Mouse (Mus musculus) liver, adult (tissue): ENCODE measurements around the gene Zfp27.
A peak's percentile ranks its signal among the peaks of the same experiment; 100 is the strongest.

Experiments used
- GATA4 ChIP-seq: IDR thresholded peaks from 2 replicates; pipeline ENCODE4 v1.6.1; 2014; ENCODE audit warnings: mild to moderate bottlenecking, low read length; ENCODE audit not compliant: insufficient replicate concordance

Zfp27 gene

GRCm38 (mm10) chr7:29905966-29906681, at the start of gene Zfp27:
TSS of gene Zfp27 (minus strand) at chr7:29906572.
- no peak; the same call in 1 of the 2 replicates for TF ChIP-seq GATA4

GRCm38 (mm10) chr7:29954731-29955130, 48.4 kb upstream of the Zfp27 start:
- no peak for TF ChIP-seq GATA4

DNA sequence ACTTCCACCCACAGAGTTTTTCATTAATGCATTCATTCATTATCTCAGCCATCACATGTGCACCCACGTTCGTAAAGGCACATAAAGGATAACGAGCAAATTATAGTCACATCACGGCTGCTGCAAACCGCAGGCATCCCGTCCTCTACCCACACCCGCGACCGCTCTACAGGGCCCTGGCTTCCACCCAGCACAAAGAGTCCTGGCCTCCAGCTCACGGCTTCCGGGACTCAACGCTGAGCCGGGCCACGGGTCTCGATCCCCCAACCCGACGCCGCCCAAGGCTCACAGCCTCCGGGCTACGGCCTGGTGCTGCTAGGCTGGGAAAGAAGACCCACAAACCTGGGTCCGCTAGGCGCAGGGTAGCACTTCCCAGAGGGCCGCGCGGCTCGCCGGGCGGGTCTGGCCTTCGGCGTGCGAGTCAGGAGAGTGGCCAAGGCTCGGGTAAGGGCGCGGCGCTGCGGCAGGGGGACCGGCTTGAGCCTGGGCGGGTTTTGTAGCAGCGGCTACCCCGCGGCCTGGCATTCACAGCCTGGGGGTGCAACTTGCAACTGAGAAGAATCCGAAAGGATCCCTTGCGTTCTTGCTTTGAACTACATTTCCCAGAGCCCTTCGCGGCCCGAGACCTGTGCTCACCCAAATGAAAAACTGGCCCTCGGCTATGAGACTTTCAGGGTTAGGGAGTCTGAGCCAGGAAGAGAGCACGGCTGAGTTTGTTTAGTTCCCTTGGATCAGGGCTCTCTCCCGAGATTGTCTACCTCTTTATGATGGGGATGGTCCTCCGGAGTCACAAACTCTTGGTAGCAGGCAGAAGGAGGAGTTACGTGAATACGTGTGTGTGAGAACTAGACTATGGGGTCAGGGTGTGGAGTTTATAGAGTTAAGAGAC, 47.4 kb upstream of the Zfp27 start, which contains the start of gene Zfp74:
Gene Zfp74 (minus strand): TSS at position 577 of the 889 bp plus-strand sequence.
- TF ChIP-seq GATA4: no peak

DNA sequence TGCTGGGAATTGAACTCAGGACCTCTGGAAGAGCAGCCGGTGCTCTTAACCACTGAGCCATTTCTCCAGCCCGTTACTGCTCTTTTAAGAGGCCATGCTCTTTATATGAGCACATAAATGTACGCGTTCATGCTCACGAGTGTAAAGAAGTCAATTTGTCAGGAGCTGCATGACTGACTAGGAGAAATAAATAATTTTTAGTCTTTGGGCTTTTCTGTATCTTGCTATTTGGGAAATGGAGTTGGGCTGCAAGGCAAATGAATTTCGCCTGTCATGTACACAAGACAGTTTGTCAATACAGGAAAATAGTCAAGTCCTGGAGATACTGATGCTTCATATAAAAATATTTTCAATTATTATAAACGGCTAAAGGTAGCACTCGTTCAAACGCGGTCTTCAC, 46.7 kb upstream of the Zfp27 start:
- TF ChIP-seq GATA4: no peak

DNA sequence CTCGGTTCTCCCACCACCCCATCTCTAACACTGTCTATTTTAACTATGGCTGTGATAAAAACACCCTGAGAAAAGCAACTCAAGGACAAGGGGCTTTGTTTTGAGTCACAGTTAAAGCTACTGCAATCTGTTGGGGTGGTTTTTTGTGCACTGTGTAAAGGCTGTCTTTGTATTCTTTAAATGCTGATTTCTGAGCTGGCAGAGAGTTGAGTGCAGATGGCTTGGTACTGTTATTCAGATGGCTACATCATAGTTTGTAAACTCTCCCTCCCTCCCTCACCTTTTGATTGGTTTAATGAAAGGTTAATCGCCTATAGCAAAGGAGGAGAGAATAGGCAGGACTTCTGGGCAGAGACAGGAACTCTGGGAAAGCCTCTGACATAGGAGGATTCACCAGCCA, 37.8 kb upstream of the Zfp27 start:
- no peak for TF ChIP-seq GATA4

DNA sequence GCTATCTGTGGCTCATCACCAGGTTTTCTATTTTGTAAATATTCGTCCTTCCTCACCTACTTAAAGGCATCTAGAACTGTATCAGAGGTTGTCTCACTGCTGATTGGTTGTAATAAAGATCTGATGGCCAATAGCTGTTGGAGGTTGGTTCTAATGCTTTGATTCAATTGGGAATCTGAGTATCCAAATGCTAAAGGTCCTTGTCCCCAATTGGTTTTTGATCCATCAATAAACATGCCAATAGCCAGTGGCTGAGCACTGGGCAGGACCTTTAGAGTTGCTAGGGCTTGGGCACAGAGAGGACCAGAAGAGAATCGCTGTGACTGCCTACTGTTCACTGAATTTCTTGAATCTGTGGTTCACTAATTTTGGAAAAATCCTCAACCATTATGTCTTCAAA, 37.3 kb upstream of the Zfp27 start:
- no peak for TF ChIP-seq GATA4

GRCm38 (mm10) chr7:29942740-29943139, 36.4 kb upstream of the Zfp27 start:
- no peak for TF ChIP-seq GATA4

GRCm38 (mm10) chr7:29941027-29941426, 34.7 kb upstream of the Zfp27 start:
- TF ChIP-seq GATA4: 0 out of 2 replicates have a peak, but pooled peaks have one; percentile 2

DNA sequence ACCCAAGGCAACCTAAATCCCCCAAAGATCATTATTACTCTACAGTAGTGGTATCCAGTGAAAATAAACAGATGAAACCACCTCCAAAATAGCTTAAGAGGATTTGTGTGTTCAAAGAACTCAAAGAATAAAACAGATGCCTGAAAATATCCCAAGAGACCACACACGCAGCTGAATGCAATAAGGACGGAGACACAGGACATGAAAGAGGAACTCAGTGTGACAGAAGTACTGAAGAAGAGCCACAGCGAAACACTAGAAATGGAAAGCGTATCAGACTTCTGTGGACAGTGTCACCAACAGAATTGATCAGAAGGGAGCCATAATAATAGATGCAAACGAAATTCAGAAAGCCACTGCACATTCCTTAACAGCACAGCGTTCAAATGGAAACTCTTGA, 32.5 kb upstream of the Zfp27 start:
- TF ChIP-seq GATA4: no peak

- TF ChIP-seq GATA4: no peak
Measured at GRCm38 (mm10) chr7:29922780-29923179, 16.4 kb upstream of the Zfp27 start.

GRCm38 (mm10) chr7:29921439-29922093, 15.2 kb upstream of the Zfp27 start:
- no peak for TF ChIP-seq GATA4

GRCm38 (mm10) chr7:29918062-29918453, 11.7 kb upstream of the Zfp27 start:
- no peak for TF ChIP-seq GATA4

DNA sequence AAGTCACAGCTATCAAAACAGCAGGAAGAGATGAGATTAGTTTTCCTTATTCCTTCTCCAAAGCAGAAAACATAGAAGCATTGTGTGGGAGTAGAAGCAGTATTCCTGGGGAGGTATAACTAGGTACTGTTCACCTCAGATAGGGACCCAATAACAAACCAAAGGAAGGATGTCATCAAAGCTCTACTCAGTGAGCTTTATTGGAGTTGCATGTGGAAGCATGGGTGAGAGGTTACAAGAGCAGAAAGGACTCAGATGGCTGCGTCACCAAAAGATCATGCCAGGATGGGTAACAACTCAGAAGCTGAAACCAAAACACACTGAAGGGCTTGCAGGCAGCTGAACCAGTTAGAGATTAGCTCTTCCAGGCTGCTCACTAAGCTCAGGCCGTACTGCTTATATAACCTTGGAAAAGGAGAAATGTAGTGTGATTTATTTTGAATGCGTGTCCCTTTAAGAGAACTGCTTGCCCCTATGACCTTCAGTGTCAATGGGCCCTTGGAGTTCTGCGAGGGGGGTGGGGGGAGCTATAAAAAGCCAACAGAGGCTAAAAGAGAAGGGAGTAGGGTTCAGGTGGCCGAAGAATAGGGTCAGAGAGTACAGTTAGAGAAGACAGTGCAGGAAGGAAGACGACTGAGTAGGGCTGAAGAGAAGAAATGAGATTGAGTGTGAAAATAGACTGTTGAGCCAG, 11.1 kb upstream of the Zfp27 start:
- no peak for TF ChIP-seq GATA4

GRCm38 (mm10) chr7:29912172-29912571, 5.8 kb upstream of the Zfp27 start:
- no peak for TF ChIP-seq GATA4

DNA sequence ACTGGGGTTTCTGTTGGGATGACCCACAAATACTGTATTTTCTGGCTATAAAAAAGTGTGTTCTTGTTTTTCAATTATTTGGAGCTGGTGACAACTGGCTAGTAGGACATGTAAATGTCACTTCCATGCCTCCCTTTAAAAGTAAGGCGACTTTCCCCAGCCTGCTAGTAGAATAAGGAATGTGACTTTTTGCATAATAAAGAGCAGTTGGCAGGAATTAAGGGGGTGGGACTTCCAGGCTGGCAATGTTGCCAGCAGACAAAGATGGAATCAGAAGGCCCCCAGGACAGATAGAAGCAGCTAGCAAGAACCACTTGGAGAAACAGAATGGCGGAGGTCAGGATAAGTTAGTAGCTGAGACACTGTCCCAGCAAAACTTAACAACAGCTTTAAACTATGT, 3.9 kb upstream of the Zfp27 start:
- no peak for TF ChIP-seq GATA4
